Mouse (Mus musculus) kidney, postnatal 14 days (tissue): ENCODE results near the gene Zswim3.
"Not testable (repeated sequence)": the region's sequence is repeated elsewhere in the genome, so short reads cannot be mapped to it uniquely, and the experiment has no call there.

ENCODE experiments used
- DNase-seq: peaks from one replicate; pipeline ENCODE4 v3.0.0; 2022; ENCODE audit warnings: mixed read lengths

Gene Zswim3

GRCm38 (mm10) chr2:164815348-164815747 lies 10.4 kb downstream of the Zswim3 start:
- no peak for DNase-seq

- no peak for DNase-seq
Observed at GRCm38 (mm10) chr2:164815821-164816220, 10.9 kb downstream of the Zswim3 start.

GRCm38 (mm10) chr2:164817206-164817605 lies 12.3 kb downstream of the Zswim3 start:
- DNase-seq: no peak

- DNase-seq: no peak
Observed at GRCm38 (mm10) chr2:164817703-164818102, 12.8 kb downstream of the Zswim3 start.

- DNase-seq: no peak
Observed at GRCm38 (mm10) chr2:164821060-164821459, 16.2 kb downstream of the Zswim3 start.

GRCm38 (mm10) chr2:164822636-164823165 lies 17.8 kb downstream of the Zswim3 start, which contains the start of gene Zswim1:
Zswim1 (plus strand) TSS chr2:164822686.
- DNase-seq: peak; percentile 100

- no peak for DNase-seq
Observed at GRCm38 (mm10) chr2:164823181-164823585, 18.3 kb downstream of the Zswim3 start.

GRCm38 (mm10) chr2:164823969-164824368 lies 19.1 kb downstream of the Zswim3 start:
- DNase-seq: no peak

GRCm38 (mm10) chr2:164825521-164825920 lies 20.6 kb downstream of the Zswim3 start:
- DNase-seq: no peak

- DNase-seq: no peak
Observed at GRCm38 (mm10) chr2:164827146-164827850, 22.4 kb downstream of the Zswim3 start.

- DNase-seq: no peak
Observed at GRCm38 (mm10) chr2:164828437-164828836, 23.5 kb downstream of the Zswim3 start, which contains the start of gene Spata25. Spata25 (minus strand) TSS chr2:164828537.

- DNase-seq: no peak
Observed at GRCm38 (mm10) chr2:164829090-164829489, 24.2 kb downstream of the Zswim3 start.

- DNase-seq: peak; percentile 65
Observed at GRCm38 (mm10) chr2:164831029-164831428, 26.1 kb downstream of the Zswim3 start.

GRCm38 (mm10) chr2:164832032-164832747 lies 27.3 kb downstream of the Zswim3 start:
- no peak for DNase-seq

GRCm38 (mm10) chr2:164832748-164833301 lies 27.9 kb downstream of the Zswim3 start, which contains the start of gene Ctsa:
Ctsa (plus strand) TSS chr2:164832873.
- DNase-seq: peak; percentile 82

GRCm38 (mm10) chr2:164833314-164833959 lies 28.5 kb downstream of the Zswim3 start, which contains the start of gene Neurl2:
Neurl2 (minus strand) TSS chr2:164833456.
- peak; percentile 96 for DNase-seq

GRCm38 (mm10) chr2:164834531-164834930 lies 29.6 kb downstream of the Zswim3 start:
- peak; percentile 26 for DNase-seq

GRCm38 (mm10) chr2:164835164-164835563 lies 30.3 kb downstream of the Zswim3 start:
- no peak for DNase-seq

GRCm38 (mm10) chr2:164845782-164846181 lies 40.9 kb downstream of the Zswim3 start:
- DNase-seq: no peak

- no peak for DNase-seq
Observed at GRCm38 (mm10) chr2:164850061-164850460, 45.2 kb downstream of the Zswim3 start.

- not testable (repeated sequence) for DNase-seq
Observed at GRCm38 (mm10) chr2:164855572-164855971, 50.7 kb downstream of the Zswim3 start.

GRCm38 (mm10) chr2:164856309-164857100 lies 51.6 kb downstream of the Zswim3 start:
- DNase-seq: no peak
